Mouse (Mus musculus) heart, embryonic 15.5 days (tissue): ENCODE results near the gene Gm12166. TPM values are rescaled to one million over a fixed set of nuclear protein-coding genes. Genes with fewer than 3 reads are reported as not detected.

Source experiments
- ATAC-seq: fragments of 200-750 bp; cut with Nextera tagmentation; replicated peaks from 2 replicates; pipeline ENCODE4 v1.8.0; 2017; ENCODE audit warnings: low read depth, moderate TSS enrichment; ENCODE audit not compliant: insufficient number of reproducible peaks, insufficient read depth, low FRiP score
- H3K27ac ChIP-seq: fragments of 300-500 bp; sonication (generic); 2 replicates; pipeline ENCODE4 v1.5.1; 2015; ENCODE audit warnings: mild to moderate bottlenecking, inconsistent platforms
- H3K27me3 ChIP-seq: fragments of 300-500 bp; sonication (generic); 2 replicates; pipeline ENCODE4 v1.6.1; 2015; ENCODE audit warnings: inconsistent platforms
- H3K36me3 ChIP-seq: fragments of 300-500 bp; sonication (generic); 2 replicates; pipeline ENCODE4 v1.6.1; 2015; ENCODE audit warnings: mild to moderate bottlenecking, inconsistent platforms
- H3K4me1 ChIP-seq: fragments of 300-500 bp; sonication (generic); replicated peaks from 2 replicates; pipeline ENCODE4 v1.6.1; 2015; ENCODE audit warnings: inconsistent platforms
- H3K4me2 ChIP-seq: fragments of 300-500 bp; sonication (generic); 2 replicates; pipeline ENCODE4 v1.6.1; 2015; ENCODE audit warnings: inconsistent platforms, mild to moderate bottlenecking, moderate library complexity
- H3K4me3 ChIP-seq: fragments of 300-500 bp; sonication (generic); 2 replicates; pipeline ENCODE4 v1.5.1; 2015; ENCODE audit warnings: mild to moderate bottlenecking, inconsistent platforms
- H3K9ac ChIP-seq: fragments of 300-500 bp; sonication (generic); 2 replicates; pipeline ENCODE4 v1.6.1; 2015; ENCODE audit warnings: mild to moderate bottlenecking, inconsistent platforms
- H3K9me3 ChIP-seq: fragments of 300-500 bp; sonication (generic); replicated peaks from 2 replicates; pipeline ENCODE4 v1.6.1; 2016; ENCODE audit warnings: inconsistent platforms
- WGBS: fragments of 180-500 bp; shearing (Covaris S2); methylation state at CpG from one replicate; pipeline ENCODE4 v1.1.7; 2015; ENCODE audit warnings: mixed read lengths; 5-methylcytosine and 5-hydroxymethylcytosine counted together
- microRNA-seq: library from miRNA; unstranded; fragments of <30 nt; microRNA quantifications from one replicate; pipeline ENCODE4, GENCODE M21; 2016
- polyA plus RNA-seq: library from polyadenylated mRNA; unstranded; fragments of >200 nt; fragmentation: Nextera tagmentation; extraction: Ambion mirVana; gene quantifications from 2 replicates; pipeline ENCODE4 v1.2.1, GENCODE M21; 2015

Gene Gm12166
- polyA plus RNA-seq, 1 experiment from 2014 or later: 4.4 TPM

GRCm38 (mm10) chr11:46027952-46028814 is 23.9 kb downstream of the Gm12166 start:
- 79% methylated on average over 6 of the region's 6 CpGs for WGBS
- no peaks in the 10 kb centered on the region for H3K9me3 ChIP-seq
- no peaks in the 10 kb centered on the region for H3K27me3 ChIP-seq
- no peak overlapping the region for H3K4me3 ChIP-seq
- no peak for ATAC-seq
- peaks cover 8% of the 10 kb centered on the region for H3K4me1 ChIP-seq
- no peak overlapping the region for H3K9ac ChIP-seq
- H3K27ac ChIP-seq: no peak overlapping the region
- H3K36me3 ChIP-seq: no peaks in the 10 kb centered on the region
- H3K4me2 ChIP-seq: no peak overlapping the region

- Histone ChIP-seq H3K9ac (no peak overlapping the region), H3K4me1 (peaks cover 8% of the 10 kb centered on the region), H3K9me3 (no peaks in the 10 kb centered on the region), H3K36me3 (no peaks in the 10 kb centered on the region), H3K4me2 (no peak overlapping the region), H3K27ac (0 out of 2 replicates have a peak overlapping the region, but pooled peaks have one; percentile 13), H3K4me3 (no peak overlapping the region), H3K27me3 (no peaks in the 10 kb centered on the region)
- 0 out of 2 replicates have a peak, but pooled peaks have one; percentile 27 for ATAC-seq
- 43% methylated on average over 7 of the region's 7 CpGs for WGBS
Measured at GRCm38 (mm10) chr11:46025962-46026392, 26.1 kb downstream of the Gm12166 start.

- no peaks in the 10 kb centered on the region for H3K9me3 ChIP-seq
- H3K4me3 ChIP-seq: no peak overlapping the region
- H3K9ac ChIP-seq: no peak overlapping the region; the same call in 1 of the 2 replicates
- no peak overlapping the region for H3K27ac ChIP-seq
- WGBS: 58% methylated on average over 6 of the region's 6 CpGs
- H3K36me3 ChIP-seq: no peaks in the 10 kb centered on the region
- no peaks in the 10 kb centered on the region for H3K4me1 ChIP-seq
- H3K4me2 ChIP-seq: no peak overlapping the region
- no peak for ATAC-seq
- H3K27me3 ChIP-seq: no peaks in the 10 kb centered on the region
Measured at GRCm38 (mm10) chr11:46022983-46023382, 29.1 kb downstream of the Gm12166 start.

DNA sequence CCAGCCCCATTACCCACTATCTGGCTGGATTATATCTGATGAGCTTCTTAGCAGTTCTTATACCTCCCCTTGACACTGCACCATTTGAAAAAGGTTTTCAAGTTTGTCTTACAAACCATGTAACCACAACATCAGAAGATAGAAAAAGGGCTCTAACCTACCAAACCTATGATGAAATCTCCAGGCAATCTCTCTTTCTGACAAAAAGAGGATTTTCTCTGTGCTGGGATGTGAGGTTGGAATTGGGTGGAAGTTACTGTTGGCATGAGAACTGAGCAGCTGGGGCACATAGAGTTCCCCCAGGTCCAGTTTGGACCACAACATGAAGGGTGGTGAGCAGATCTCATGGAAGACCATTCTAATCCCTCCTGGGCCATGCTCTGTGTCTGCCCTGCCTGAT is 30.3 kb downstream of the Gm12166 start:
- no peak overlapping the region for H3K4me2 ChIP-seq
- no peaks in the 10 kb centered on the region for H3K9me3 ChIP-seq
- no peaks in the 10 kb centered on the region for H3K27me3 ChIP-seq
- no peak for ATAC-seq
- no peak overlapping the region for H3K27ac ChIP-seq
- H3K36me3 ChIP-seq: no peaks in the 10 kb centered on the region
- H3K4me1 ChIP-seq: no peaks in the 10 kb centered on the region
- no peak overlapping the region for H3K9ac ChIP-seq
- H3K4me3 ChIP-seq: no peak overlapping the region

DNA sequence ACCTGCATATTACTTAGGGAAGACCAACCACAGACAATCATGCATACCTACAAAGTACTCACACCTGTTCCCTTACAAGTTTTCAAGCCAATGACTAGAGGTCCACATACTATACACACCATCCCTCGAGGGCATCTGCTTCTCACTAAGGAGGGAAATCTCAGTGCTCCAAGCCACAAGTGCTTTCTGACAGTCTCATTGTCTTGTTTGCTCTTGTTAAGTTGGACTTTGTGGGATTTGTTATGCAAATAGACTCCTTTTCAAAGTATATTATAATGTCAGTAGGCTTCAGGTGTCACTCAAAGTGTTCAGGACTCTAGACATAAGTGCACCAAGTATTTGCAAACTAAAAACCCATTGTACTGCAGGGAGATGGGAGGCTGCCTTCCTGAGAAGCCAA is 31.9 kb downstream of the Gm12166 start:
- H3K27ac ChIP-seq: no peak overlapping the region
- no peak overlapping the region for H3K9ac ChIP-seq
- H3K4me1 ChIP-seq: no peaks in the 10 kb centered on the region; the same call in 1 of the 2 replicates
- H3K36me3 ChIP-seq: no peaks in the 10 kb centered on the region
- no peaks in the 10 kb centered on the region for H3K9me3 ChIP-seq
- no peaks in the 10 kb centered on the region for H3K27me3 ChIP-seq
- no peak overlapping the region for H3K4me2 ChIP-seq
- WGBS: 68% methylated on average over 1 of the region's 1 CpGs
- no peak for ATAC-seq
- H3K4me3 ChIP-seq: no peak overlapping the region

GRCm38 (mm10) chr11:46016061-46016460 is 36.1 kb downstream of the Gm12166 start:
- Histone ChIP-seq H3K9me3 (no peaks in the 10 kb centered on the region), H3K4me1 (no peaks in the 10 kb centered on the region; the same call in 1 of the 2 replicates), H3K36me3 (no peaks in the 10 kb centered on the region), H3K27me3 (no peaks in the 10 kb centered on the region), H3K4me3 (no peak overlapping the region), H3K9ac (no peak overlapping the region), H3K4me2 (no peak overlapping the region), H3K27ac (no peak overlapping the region)
- WGBS: 18% methylated on average over 6 of the region's 6 CpGs
- no peak for ATAC-seq

Small RNA genes lying within 50 kb of the gene (microRNA-seq; reads per million reads assigned to microRNA genes)
- not detected for gene Mir8100

Other genes with a start within 250 kb of the Gm12166 start
- 44.4 and 56.0 TPM in 2 replicates for gene Clint1, start 200.3 kb downstream of the Gm12166 start, polyA plus RNA-seq
- 5.4 and 5.5 TPM in 2 replicates for gene Lsm11, start 107.4 kb downstream of the Gm12166 start, polyA plus RNA-seq
- gene Thg1l, start 96.8 kb downstream of the Gm12166 start, polyA plus RNA-seq: 7.4 and 9.2 TPM in 2 replicates
- 0.20 and 0.22 TPM in 2 replicates for gene Sox30, start 72.0 kb downstream of the Gm12166 start, polyA plus RNA-seq
- 19.6 and 26.5 TPM in 2 replicates for gene Adam19, start 3.7 kb upstream of the Gm12166 start, polyA plus RNA-seq
- 5.3 and 6.5 TPM in 2 replicates for gene Nipal4, start 114.2 kb upstream of the Gm12166 start, polyA plus RNA-seq
- gene Fndc9, start 183.2 kb upstream of the Gm12166 start, polyA plus RNA-seq: 0.06 TPM in 1 of 2 replicates, not detected in the other